Mouse (Mus musculus): Measurements from ENCODE around the gene Slc8a1. TPM values are rescaled to one million over a fixed set of nuclear protein-coding genes. Genes with fewer than 3 reads are reported as not detected.

Slc8a1 gene
- polyA plus RNA-seq, 2 experiments: 0.42 to 0.65 TPM

GRCm38 (mm10) chr17:81459379-81459778 lies 278.8 kb downstream of the Slc8a1 start:
- DNase-seq (ENCODE audit: low read depth in 3 of 3, low spot score in 3 of 3): no peak
- no peaks in the 10 kb centered on the region for H3K4me1 ChIP-seq (replicated peaks; ENCODE audit: control insufficient read depth in 2 of 2, insufficient read depth in 2 of 2, low read length in 1 of 2)
- no peak overlapping the region for H3K27ac ChIP-seq
- no peaks in the 10 kb centered on the region for H3K36me3 ChIP-seq (replicated peaks; ENCODE audit: control insufficient read depth, insufficient read depth, low read depth)
- H3K9ac ChIP-seq (replicated peaks): no peak overlapping the region
- no peak overlapping the region for H3K4me3 ChIP-seq (ENCODE audit: insufficient read depth in 1 of 2, low read depth in 2 of 2, low read length in 2 of 2)
- H3K9me3 ChIP-seq (ENCODE audit: control insufficient read depth, low read length): no peaks in the 10 kb centered on the region
- 39% methylated on average over 3 of the region's 3 CpGs for WGBS (ENCODE audit: insufficient replicate concordance)
- no peak for TF ChIP-seq EP300 (IDR thresholded peaks at IDR 0.05; ENCODE audit: low read depth)
- no peak for TF ChIP-seq CTCF (IDR thresholded peaks at IDR 0.05; ENCODE audit: low read depth)
- H3K27me3 ChIP-seq (ENCODE audit: control insufficient read depth, insufficient read depth, low read length): no peaks in the 10 kb centered on the region
- H3K4me2 ChIP-seq (ENCODE audit: low read depth): no peak overlapping the region
- no peak for ATAC-seq (ENCODE audit: insufficient read depth)

GRCm38 (mm10) chr17:81455977-81456376 lies 282.2 kb downstream of the Slc8a1 start:
- no peak for TF ChIP-seq EP300 (IDR thresholded peaks at IDR 0.05; ENCODE audit: low read depth)
- TF ChIP-seq CTCF (IDR thresholded peaks at IDR 0.05; ENCODE audit: low read depth): no peak
- H3K36me3 ChIP-seq (replicated peaks; ENCODE audit: control insufficient read depth, insufficient read depth, low read depth): no peaks in the 10 kb centered on the region
- 53% methylated on average over 7 of the region's 7 CpGs for WGBS (ENCODE audit: insufficient replicate concordance)

GRCm38 (mm10) chr17:81455269-81455668 lies 282.9 kb downstream of the Slc8a1 start:
- 60% methylated on average over 3 of the region's 3 CpGs for WGBS (ENCODE audit: insufficient replicate concordance)
- no peak for ATAC-seq (ENCODE audit: insufficient read depth)
- TF ChIP-seq CTCF (IDR thresholded peaks at IDR 0.05; ENCODE audit: low read depth) (no peak), EP300 (IDR thresholded peaks at IDR 0.05; ENCODE audit: low read depth) (no peak)

More at GRCm38 (mm10) chr17:81455977-81456376, 282.2 kb downstream of the Slc8a1 start:
- Histone ChIP-seq H3K9ac (replicated peaks) (no peak overlapping the region), H3K27me3 (ENCODE audit: control insufficient read depth, insufficient read depth, low read length) (no peaks in the 10 kb centered on the region), H3K9me3 (ENCODE audit: control insufficient read depth, low read length) (no peaks in the 10 kb centered on the region), H3K27ac (no peak overlapping the region), H3K4me1 (replicated peaks; ENCODE audit: control insufficient read depth in 2 of 2, insufficient read depth in 2 of 2, low read length in 1 of 2) (no peaks in the 10 kb centered on the region), H3K4me2 (ENCODE audit: low read depth) (no peak overlapping the region), H3K4me3 (ENCODE audit: insufficient read depth in 1 of 2, low read depth in 2 of 2, low read length in 2 of 2) (no peak overlapping the region)
- DNase-seq (ENCODE audit: low read depth in 3 of 3, low spot score in 3 of 3) (no peak), ATAC-seq (ENCODE audit: insufficient read depth) (no peak)

GRCm38 (mm10) chr17:81441463-81441862 lies 296.7 kb downstream of the Slc8a1 start, which contains the start of gene Gm11096:
Gene Gm11096 (plus strand): TSS chr17:81441763.
- Histone ChIP-seq H3K4me3 (ENCODE audit: insufficient read depth in 1 of 2, low read depth in 2 of 2, low read length in 2 of 2) (no peak within 1 kb of the TSS), H3K27ac (no peak within 1 kb of the TSS), H3K4me2 (ENCODE audit: low read depth) (no peak within 1 kb of the TSS), H3K27me3 (ENCODE audit: control insufficient read depth, insufficient read depth, low read length) (no peaks in the 10 kb centered on the region), H3K9me3 (ENCODE audit: control insufficient read depth, low read length) (no peaks in the 10 kb centered on the region), H3K4me1 (replicated peaks; ENCODE audit: control insufficient read depth in 2 of 2, insufficient read depth in 2 of 2, low read length in 1 of 2) (no peaks in the 10 kb centered on the region), H3K9ac (replicated peaks) (no peak within 1 kb of the TSS), H3K36me3 (replicated peaks; ENCODE audit: control insufficient read depth, insufficient read depth, low read depth) (no peaks in the 10 kb centered on the region)
- no peak for DNase-seq (ENCODE audit: low read depth in 3 of 3, low spot score in 3 of 3)
- ATAC-seq (ENCODE audit: insufficient read depth): no peak
- TF ChIP-seq EP300 (IDR thresholded peaks at IDR 0.05; ENCODE audit: low read depth) (no peak), CTCF (IDR thresholded peaks at IDR 0.05; ENCODE audit: low read depth) (no peak)

More at GRCm38 (mm10) chr17:81455269-81455668, 282.9 kb downstream of the Slc8a1 start:
- Histone ChIP-seq H3K36me3 (replicated peaks; ENCODE audit: control insufficient read depth, insufficient read depth, low read depth) (no peaks in the 10 kb centered on the region), H3K4me3 (ENCODE audit: insufficient read depth in 1 of 2, low read depth in 2 of 2, low read length in 2 of 2) (no peak overlapping the region), H3K9me3 (ENCODE audit: control insufficient read depth, low read length) (no peaks in the 10 kb centered on the region), H3K27ac (no peak overlapping the region), H3K9ac (replicated peaks) (no peak overlapping the region), H3K4me2 (ENCODE audit: low read depth) (no peak overlapping the region), H3K4me1 (replicated peaks; ENCODE audit: control insufficient read depth in 2 of 2, insufficient read depth in 2 of 2, low read length in 1 of 2) (no peaks in the 10 kb centered on the region), H3K27me3 (ENCODE audit: control insufficient read depth, insufficient read depth, low read length) (no peaks in the 10 kb centered on the region)
- DNase-seq (ENCODE audit: low read depth in 3 of 3, low spot score in 3 of 3): no peak

- 41% methylated on average over 5 of the region's 5 CpGs for WGBS (ENCODE audit: insufficient replicate concordance)
- H3K4me2 ChIP-seq (ENCODE audit: low read depth): no peak overlapping the region
- ATAC-seq (ENCODE audit: insufficient read depth) (no peak), DNase-seq (ENCODE audit: low read depth in 3 of 3, low spot score in 3 of 3) (no peak)
- H3K4me1 ChIP-seq (replicated peaks; ENCODE audit: control insufficient read depth in 2 of 2, insufficient read depth in 2 of 2, low read length in 1 of 2): no peaks in the 10 kb centered on the region
- no peak overlapping the region for H3K4me3 ChIP-seq (ENCODE audit: insufficient read depth in 1 of 2, low read depth in 2 of 2, low read length in 2 of 2)
- no peaks in the 10 kb centered on the region for H3K27me3 ChIP-seq (ENCODE audit: control insufficient read depth, insufficient read depth, low read length)
- no peak overlapping the region for H3K9ac ChIP-seq (replicated peaks)
- H3K27ac ChIP-seq: no peak overlapping the region
- no peaks in the 10 kb centered on the region for H3K9me3 ChIP-seq (ENCODE audit: control insufficient read depth, low read length)
- no peak for TF ChIP-seq CTCF (IDR thresholded peaks at IDR 0.05; ENCODE audit: low read depth)
- TF ChIP-seq EP300 (IDR thresholded peaks at IDR 0.05; ENCODE audit: low read depth): no peak
- no peaks in the 10 kb centered on the region for H3K36me3 ChIP-seq (replicated peaks; ENCODE audit: control insufficient read depth, insufficient read depth, low read depth)
Observed at GRCm38 (mm10) chr17:81433148-81433547, 305.0 kb downstream of the Slc8a1 start.
